Mouse (Mus musculus): ENCODE results near the gene Nlk. TPM values are rescaled to one million over a fixed set of nuclear protein-coding genes. Genes with fewer than 3 reads are reported as not detected.

Nlk gene
- polyA plus RNA-seq, 1 experiment from 2014 or later: 34.1 TPM

DNA sequence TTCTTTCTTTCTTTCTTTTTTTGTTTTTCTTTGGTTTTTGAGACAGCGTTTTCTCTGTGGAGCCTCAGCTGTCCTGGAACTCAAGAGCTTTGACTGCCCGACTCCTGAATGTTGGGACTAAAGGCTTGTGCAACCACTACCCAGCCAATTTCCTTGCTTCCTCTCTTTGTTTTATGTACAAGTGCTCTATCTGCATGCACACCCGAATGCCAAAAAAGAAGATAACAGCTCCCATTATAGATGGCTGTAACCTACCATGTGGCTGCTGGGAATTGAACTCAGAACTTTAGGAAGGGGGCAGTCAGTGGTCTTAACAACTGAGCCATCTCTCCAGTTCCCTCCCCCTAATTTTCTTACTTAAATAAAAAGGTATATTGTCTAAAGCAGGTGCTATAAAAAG is 77.0 kb downstream of the Nlk start:
- H3K4me1 ChIP-seq: peaks cover 9% of the 10 kb centered on the region
- no peaks in the 10 kb centered on the region for H3K27me3 ChIP-seq
- H3K4me2 ChIP-seq: no peak overlapping the region
- no peaks in the 10 kb centered on the region for H3K9me3 ChIP-seq (replicated peaks)
- ATAC-seq: no peak
- H3K27ac ChIP-seq: no peak overlapping the region
- peaks cover 18% of the 10 kb centered on the region for H3K36me3 ChIP-seq (ENCODE audit: poor library complexity, severe bottlenecking)
- no peak overlapping the region for H3K9ac ChIP-seq
- H3K4me3 ChIP-seq: no peak overlapping the region
- WGBS: 92% methylated on average over 3 of the region's 3 CpGs

DNA sequence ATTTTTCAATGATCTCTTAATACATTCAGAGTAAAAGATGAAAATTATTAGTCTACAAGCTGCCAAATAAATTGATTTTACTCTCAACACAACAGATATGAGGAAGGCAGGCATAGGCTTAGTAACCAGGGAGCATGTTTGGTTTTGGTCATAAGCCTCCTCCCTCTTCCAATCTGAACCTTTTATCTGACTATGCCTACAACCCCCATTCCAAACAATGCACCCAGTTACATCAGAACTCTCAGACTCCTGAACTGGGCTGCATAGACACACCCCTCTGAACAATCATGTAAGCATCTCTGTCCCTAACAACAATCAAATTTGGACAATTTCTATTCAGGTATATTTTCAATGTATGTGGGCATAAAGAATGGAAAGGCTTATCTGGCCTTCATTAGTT is 85.9 kb downstream of the Nlk start:
- ATAC-seq: no peak
- H3K9ac ChIP-seq: no peak overlapping the region
- H3K27me3 ChIP-seq: no peaks in the 10 kb centered on the region
- no peaks in the 10 kb centered on the region for H3K9me3 ChIP-seq (replicated peaks)
- H3K27ac ChIP-seq: no peak overlapping the region
- H3K4me2 ChIP-seq: no peak overlapping the region
- peaks cover 14% of the 10 kb centered on the region for H3K36me3 ChIP-seq (ENCODE audit: poor library complexity, severe bottlenecking)
- no peaks in the 10 kb centered on the region; the same call in 1 of the 2 replicates for H3K4me1 ChIP-seq
- H3K4me3 ChIP-seq: no peak overlapping the region

DNA sequence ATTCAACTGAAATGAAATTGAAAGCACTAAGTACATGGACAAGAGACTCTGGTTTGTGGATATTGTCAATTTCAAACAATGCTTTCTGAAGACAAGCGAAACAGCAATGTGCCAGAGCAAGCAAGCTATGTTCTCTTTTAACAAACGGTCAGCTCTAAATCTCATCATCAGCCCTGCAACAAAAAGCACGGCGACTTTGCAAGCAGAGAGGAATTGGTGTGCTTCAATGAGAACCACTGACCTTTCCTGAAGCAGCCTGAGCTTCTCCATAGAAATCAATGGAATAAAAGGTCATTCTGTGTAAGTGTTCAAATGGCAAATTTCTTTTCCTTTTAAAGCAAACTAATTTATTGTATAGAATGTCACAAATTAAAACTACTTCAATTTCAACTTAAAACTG is 87.5 kb downstream of the Nlk start:
- no peak for ATAC-seq
- Histone ChIP-seq H3K4me1 (no peaks in the 10 kb centered on the region; the same call in 1 of the 2 replicates), H3K36me3 (ENCODE audit: poor library complexity, severe bottlenecking) (peaks cover 9% of the 10 kb centered on the region), H3K9me3 (replicated peaks) (no peaks in the 10 kb centered on the region), H3K4me2 (no peak overlapping the region), H3K27me3 (no peaks in the 10 kb centered on the region), H3K9ac (no peak overlapping the region), H3K4me3 (no peak overlapping the region), H3K27ac (no peak overlapping the region)
- 83% methylated on average over 4 of the region's 4 CpGs for WGBS

DNA sequence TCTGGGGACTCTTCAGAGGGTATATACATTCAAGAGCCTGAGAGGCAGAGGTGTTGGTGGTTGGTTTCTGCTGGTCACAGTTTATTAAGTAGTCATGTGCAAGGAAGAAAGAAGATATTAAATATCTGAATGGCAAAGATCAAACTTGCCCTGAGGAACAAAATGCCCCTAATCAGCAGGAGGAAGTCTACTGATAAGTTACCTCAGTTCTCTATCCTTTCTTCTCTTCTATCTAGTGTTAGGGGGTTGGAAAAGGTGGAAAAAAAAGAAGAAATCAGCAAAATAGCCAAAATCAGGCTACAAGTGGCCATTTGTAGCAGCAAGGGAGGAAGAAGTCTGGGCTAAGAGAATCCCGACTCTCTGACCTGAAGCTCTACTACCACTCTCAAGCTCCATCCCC is 92.3 kb downstream of the Nlk start:
- Histone ChIP-seq H3K36me3 (ENCODE audit: poor library complexity, severe bottlenecking) (peaks cover 12% of the 10 kb centered on the region; the same call in 1 of the 2 replicates), H3K27me3 (no peaks in the 10 kb centered on the region), H3K9ac (no peak overlapping the region), H3K9me3 (replicated peaks) (no peaks in the 10 kb centered on the region), H3K4me3 (no peak overlapping the region), H3K4me1 (no peaks in the 10 kb centered on the region), H3K4me2 (no peak overlapping the region), H3K27ac (no peak overlapping the region)
- ATAC-seq: no peak
- WGBS: 89% methylated on average over 1 of the region's 1 CpGs

DNA sequence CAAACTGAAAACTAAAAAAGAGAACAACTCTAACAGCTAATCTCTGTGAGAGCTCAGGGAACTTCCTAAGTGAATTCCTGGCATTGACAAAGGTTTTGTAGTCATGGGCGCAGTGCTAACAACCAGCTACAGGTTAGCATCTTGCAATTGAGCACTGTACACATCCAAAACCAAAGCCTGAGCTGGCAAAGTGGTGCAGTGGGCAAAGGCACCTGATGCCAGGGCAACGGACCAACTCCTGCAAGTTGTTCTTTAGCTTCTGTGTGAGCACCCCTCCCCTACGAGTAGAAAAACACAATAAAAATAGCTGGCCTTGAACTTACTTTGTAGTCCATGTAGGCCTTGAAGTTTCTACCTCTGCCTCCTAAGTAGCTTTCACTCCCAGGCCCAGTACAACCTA is 94.4 kb downstream of the Nlk start:
- Histone ChIP-seq H3K4me1 (no peaks in the 10 kb centered on the region), H3K27ac (no peak overlapping the region), H3K27me3 (no peaks in the 10 kb centered on the region), H3K9me3 (replicated peaks) (no peaks in the 10 kb centered on the region), H3K4me3 (no peak overlapping the region), H3K36me3 (ENCODE audit: poor library complexity, severe bottlenecking) (peaks cover 12% of the 10 kb centered on the region; the same call in 1 of the 2 replicates), H3K4me2 (no peak overlapping the region), H3K9ac (no peak overlapping the region)
- no peak for ATAC-seq
- 95% methylated on average over 3 of the region's 3 CpGs for WGBS

DNA sequence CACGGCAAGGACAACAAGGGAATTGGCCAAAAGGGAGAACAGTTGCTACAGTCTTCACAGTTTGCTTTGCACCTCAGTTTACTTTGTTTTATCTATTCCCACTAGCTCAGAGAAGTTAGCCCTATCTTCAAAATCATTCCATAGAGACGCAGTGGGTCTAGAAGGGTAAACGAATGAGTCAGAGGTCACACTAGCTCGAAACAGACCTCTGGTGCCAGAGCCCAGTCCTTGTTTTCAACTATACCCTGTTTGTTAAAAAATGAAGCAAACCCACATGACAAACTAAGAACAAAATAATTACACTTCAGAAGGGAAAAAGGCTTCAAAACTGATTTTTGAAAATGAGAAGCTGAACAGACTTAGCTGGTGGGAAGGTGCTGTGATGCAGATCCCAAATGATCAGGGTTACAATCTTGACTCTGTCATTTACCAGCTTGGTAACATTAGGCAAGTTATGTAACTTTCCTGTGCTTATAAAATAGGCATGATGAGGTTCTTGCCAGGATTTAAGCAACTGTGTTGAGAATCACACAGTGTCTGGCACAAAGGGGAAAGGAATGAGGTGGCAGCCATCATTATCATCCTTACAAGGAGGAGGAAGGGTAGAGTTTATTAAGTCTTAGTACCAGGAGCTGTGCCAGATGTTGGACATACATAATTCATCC is 96.1 kb downstream of the Nlk start:
- WGBS: 92% methylated on average over 4 of the region's 4 CpGs
- no peak overlapping the region for H3K9ac ChIP-seq
- H3K36me3 ChIP-seq (ENCODE audit: poor library complexity, severe bottlenecking): peaks cover 12% of the 10 kb centered on the region; the same call in 1 of the 2 replicates

DNA sequence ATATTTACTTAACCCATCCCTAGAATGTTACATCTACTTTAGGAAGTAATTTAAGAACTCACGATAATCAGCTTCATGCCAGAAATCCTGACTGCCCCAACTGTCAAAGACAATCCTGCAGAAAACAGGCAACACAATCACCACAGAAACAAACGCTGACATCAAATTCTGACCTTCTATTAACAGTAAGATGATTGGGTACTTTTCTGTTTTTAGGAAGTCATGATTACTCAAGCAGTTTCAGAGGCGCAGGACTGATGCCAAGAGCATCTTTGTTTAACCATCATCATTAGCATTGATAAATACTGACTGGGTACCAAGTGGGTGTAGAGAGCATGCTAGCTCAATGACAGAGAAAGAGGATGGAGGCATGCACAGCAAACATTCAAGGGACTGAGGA is 96.7 kb downstream of the Nlk start:
- H3K27ac ChIP-seq: no peak overlapping the region
- no peaks in the 10 kb centered on the region for H3K9me3 ChIP-seq (replicated peaks)
- peaks cover 9% of the 10 kb centered on the region; the same call in 1 of the 2 replicates for H3K4me1 ChIP-seq
- WGBS: 84% methylated on average over 3 of the region's 3 CpGs
- no peak for ATAC-seq
- peaks cover 16% of the 10 kb centered on the region for H3K36me3 ChIP-seq (ENCODE audit: poor library complexity, severe bottlenecking)
- no peak overlapping the region for H3K4me3 ChIP-seq
- H3K4me2 ChIP-seq: no peak overlapping the region
- H3K9ac ChIP-seq: no peak overlapping the region
- H3K27me3 ChIP-seq: no peaks in the 10 kb centered on the region

More for the DNA sequence above, 96.1 kb downstream of the Nlk start:
- H3K27ac ChIP-seq: no peak overlapping the region
- H3K4me3 ChIP-seq: no peak overlapping the region
- H3K27me3 ChIP-seq: no peaks in the 10 kb centered on the region
- no peak overlapping the region for H3K4me2 ChIP-seq
- H3K4me1 ChIP-seq: peaks cover 9% of the 10 kb centered on the region; the same call in 1 of the 2 replicates
- no peak for ATAC-seq
- H3K9me3 ChIP-seq (replicated peaks): no peaks in the 10 kb centered on the region

DNA sequence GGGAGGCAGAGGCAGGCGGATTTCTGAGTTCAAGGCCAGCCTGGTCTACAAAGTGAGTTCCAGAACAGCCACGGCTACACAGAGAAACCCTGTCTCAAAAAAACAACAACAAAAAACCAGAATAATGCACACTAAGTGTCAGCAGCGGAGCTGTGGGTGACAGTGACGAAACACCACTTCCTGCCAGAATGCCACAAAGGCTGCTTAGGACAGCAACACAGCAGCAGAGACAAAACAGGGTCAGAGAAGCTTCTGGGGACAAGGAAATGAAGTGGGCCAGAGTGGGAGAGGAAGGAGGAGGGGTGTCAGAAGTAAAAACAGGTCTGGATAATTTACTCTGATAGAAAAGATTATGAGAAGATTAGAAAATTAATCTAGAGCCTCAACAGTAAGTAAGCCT is 97.1 kb downstream of the Nlk start:
- WGBS: 88% methylated on average over 4 of the region's 4 CpGs
- ATAC-seq: no peak
- H3K27me3 ChIP-seq: no peaks in the 10 kb centered on the region

DNA sequence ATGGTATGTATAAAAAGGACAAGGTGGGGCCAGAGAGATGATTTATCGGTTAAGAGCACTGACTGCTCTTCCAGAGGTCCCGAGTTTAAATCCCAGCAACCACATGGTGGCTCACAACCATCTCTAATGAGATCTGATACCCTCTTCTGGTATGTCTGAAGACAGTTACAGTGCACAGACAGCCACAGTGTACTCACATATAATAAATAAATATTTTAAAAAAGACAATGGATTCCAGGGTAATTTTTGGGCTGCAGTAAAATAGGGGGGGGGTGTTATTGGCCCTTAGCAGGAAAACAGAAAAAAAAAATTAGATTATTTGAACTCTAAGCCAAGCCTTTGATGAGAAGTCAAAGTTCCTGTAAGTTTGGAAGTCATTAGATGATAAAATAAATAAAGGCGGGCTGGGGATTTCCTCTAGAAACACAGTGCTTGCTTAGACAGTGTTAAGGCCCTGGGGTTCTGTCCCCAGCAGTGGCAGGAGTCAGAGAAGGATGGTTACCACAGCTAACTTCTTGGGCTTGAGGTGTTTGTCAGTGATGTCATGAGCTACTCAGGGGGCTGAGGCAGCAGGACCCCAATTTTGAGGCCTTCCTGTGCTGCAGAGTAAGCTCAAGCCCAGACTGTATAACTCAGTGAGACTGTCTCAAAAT is 98.3 kb downstream of the Nlk start:
- H3K4me3 ChIP-seq: no peak overlapping the region
- 89% methylated on average over 3 of the region's 3 CpGs for WGBS
- no peaks in the 10 kb centered on the region for H3K9me3 ChIP-seq (replicated peaks)
- H3K36me3 ChIP-seq (ENCODE audit: poor library complexity, severe bottlenecking): peaks cover 15% of the 10 kb centered on the region
- ATAC-seq: no peak
- H3K27me3 ChIP-seq: no peaks in the 10 kb centered on the region
- H3K9ac ChIP-seq: no peak overlapping the region
- H3K27ac ChIP-seq: no peak overlapping the region
- no peak overlapping the region for H3K4me2 ChIP-seq
- H3K4me1 ChIP-seq: peaks cover 9% of the 10 kb centered on the region; the same call in 1 of the 2 replicates

More for the DNA sequence above, 97.1 kb downstream of the Nlk start:
- Histone ChIP-seq H3K9ac (no peak overlapping the region), H3K9me3 (replicated peaks) (no peaks in the 10 kb centered on the region), H3K4me1 (peaks cover 9% of the 10 kb centered on the region; the same call in 1 of the 2 replicates), H3K36me3 (ENCODE audit: poor library complexity, severe bottlenecking) (peaks cover 15% of the 10 kb centered on the region), H3K27ac (no peak overlapping the region), H3K4me2 (no peak overlapping the region), H3K4me3 (no peak overlapping the region)

DNA sequence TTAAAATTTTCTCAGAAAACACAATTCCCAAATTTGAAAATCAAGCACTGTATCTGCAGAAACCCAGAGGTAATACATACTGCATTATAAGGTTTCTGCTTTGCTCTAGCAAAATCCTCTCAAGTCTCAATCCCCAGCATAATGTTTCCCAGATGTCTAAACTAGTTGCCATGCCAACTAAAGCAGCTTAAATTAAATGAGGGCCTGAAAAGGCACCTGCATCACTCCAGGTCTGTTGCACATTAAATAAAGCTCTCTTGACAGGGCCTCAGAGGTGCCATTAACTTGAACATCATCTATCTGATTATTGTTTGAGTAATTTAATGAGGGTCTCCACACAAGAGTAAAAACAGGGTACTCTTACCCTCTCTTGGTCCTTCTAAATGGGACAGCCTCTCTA is 100.4 kb downstream of the Nlk start:
- Histone ChIP-seq H3K36me3 (ENCODE audit: poor library complexity, severe bottlenecking) (peaks cover 11% of the 10 kb centered on the region; the same call in 1 of the 2 replicates), H3K4me1 (peaks cover 9% of the 10 kb centered on the region; the same call in 1 of the 2 replicates), H3K27me3 (no peaks in the 10 kb centered on the region), H3K9ac (no peak overlapping the region), H3K4me2 (no peak overlapping the region), H3K9me3 (replicated peaks) (no peaks in the 10 kb centered on the region), H3K4me3 (no peak overlapping the region), H3K27ac (no peak overlapping the region)
- no peak for ATAC-seq

DNA sequence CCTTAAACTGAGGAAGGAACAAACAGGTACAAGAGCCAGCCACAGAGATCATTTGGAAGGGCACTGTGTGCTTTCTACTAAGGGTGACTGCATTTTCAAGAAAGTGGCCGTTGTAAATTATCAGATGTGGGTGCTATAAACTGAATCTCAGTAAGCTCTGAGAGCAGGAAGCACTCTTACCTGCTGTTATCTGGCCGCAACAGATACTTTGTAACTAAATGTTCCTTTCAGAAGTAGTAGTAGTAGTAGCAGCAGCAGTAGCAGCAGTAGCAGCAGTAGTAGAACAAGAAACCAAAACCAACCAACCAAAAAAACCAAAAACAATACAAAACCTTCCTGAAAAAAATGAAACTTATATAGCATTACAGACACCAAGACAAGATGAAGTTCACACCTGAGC is 101.4 kb downstream of the Nlk start:
- Histone ChIP-seq H3K9me3 (replicated peaks) (no peaks in the 10 kb centered on the region), H3K27ac (no peak overlapping the region), H3K36me3 (ENCODE audit: poor library complexity, severe bottlenecking) (peaks cover 11% of the 10 kb centered on the region; the same call in 1 of the 2 replicates), H3K4me1 (peaks cover 9% of the 10 kb centered on the region; the same call in 1 of the 2 replicates), H3K4me3 (no peak overlapping the region), H3K4me2 (no peak overlapping the region), H3K27me3 (no peaks in the 10 kb centered on the region), H3K9ac (no peak overlapping the region)
- 91% methylated on average over 2 of the region's 2 CpGs for WGBS
- no peak for ATAC-seq

DNA sequence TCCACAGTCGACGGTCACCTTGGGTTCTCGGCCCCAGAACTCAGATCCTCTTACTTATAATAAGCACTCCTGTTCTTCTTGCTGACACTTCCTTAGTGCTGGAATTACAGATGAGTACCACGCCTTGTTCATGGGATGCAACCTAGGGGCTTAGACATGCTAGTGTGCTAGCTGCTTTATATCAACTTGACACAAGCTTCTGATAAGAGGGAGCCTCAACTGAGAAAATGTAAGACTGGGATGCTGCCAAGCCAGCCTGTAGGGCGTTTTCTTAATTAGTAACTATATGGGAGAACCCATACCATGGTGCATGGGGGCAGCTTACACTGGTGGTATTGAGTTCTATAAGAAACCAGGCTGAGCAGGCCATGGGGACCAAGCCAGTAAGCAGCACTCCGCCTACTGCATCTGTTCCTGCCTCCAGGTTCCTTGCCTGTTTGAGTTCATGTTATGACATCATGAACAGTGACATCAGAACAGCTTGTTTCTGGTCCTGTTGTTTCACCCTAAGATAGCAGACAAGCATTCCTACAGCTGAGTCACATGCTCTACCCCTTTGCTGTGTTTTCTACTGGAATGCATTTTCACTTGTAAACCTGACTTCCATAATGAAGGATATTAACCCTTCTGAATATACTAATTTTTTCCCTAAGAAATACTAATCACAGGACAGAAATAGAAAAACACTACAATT is 102.8 kb downstream of the Nlk start:
- Histone ChIP-seq H3K4me2 (no peak overlapping the region), H3K27me3 (no peaks in the 10 kb centered on the region), H3K4me3 (no peak overlapping the region), H3K4me1 (peaks cover 9% of the 10 kb centered on the region; the same call in 1 of the 2 replicates), H3K27ac (no peak overlapping the region), H3K36me3 (ENCODE audit: poor library complexity, severe bottlenecking) (peaks cover 8% of the 10 kb centered on the region; the same call in 1 of the 2 replicates), H3K9ac (no peak overlapping the region), H3K9me3 (replicated peaks) (no peaks in the 10 kb centered on the region)
- ATAC-seq: no peak
- 87% methylated on average over 6 of the region's 6 CpGs for WGBS

Data from forebrain, embryonic 13.5 days (tissue).